Mouse (Mus musculus) midbrain, embryonic 15.5 days (tissue): Measurements from ENCODE around the gene Zfp385c. TPM values are rescaled to one million over a fixed set of nuclear protein-coding genes. Genes with fewer than 3 reads are reported as not detected.
"Not testable (repeated sequence)": the region's sequence is repeated elsewhere in the genome, so short reads cannot be mapped to it uniquely, and the experiment has no call there.

Source experiments
- ATAC-seq: fragments of 200-750 bp; cut with Nextera tagmentation; replicated peaks from 2 replicates; pipeline ENCODE4 v1.8.0; 2017; ENCODE audit warnings: moderate TSS enrichment
- H3K27ac ChIP-seq: fragments of 300-500 bp; sonication (generic); 2 replicates; pipeline ENCODE4 v1.5.1; 2015; ENCODE audit warnings: mild to moderate bottlenecking, inconsistent platforms
- H3K27me3 ChIP-seq: fragments of 300-500 bp; sonication (generic); replicated peaks from 2 replicates; pipeline ENCODE4 v1.6.1; 2015; ENCODE audit warnings: inconsistent platforms
- H3K36me3 ChIP-seq: fragments of 300-500 bp; sonication (generic); replicated peaks from 2 replicates; pipeline ENCODE4 v1.6.1; 2015; ENCODE audit warnings: inconsistent platforms
- H3K4me1 ChIP-seq: fragments of 300-500 bp; sonication (generic); 2 replicates; pipeline ENCODE4 v1.6.1; 2015; ENCODE audit warnings: inconsistent platforms
- H3K4me2 ChIP-seq: fragments of 300-500 bp; sonication (generic); 2 replicates; pipeline ENCODE4 v1.6.1; 2015; ENCODE audit warnings: inconsistent platforms, mild to moderate bottlenecking, moderate library complexity
- H3K4me3 ChIP-seq: fragments of 300-500 bp; sonication (generic); 2 replicates; pipeline ENCODE4 v1.5.1; 2015; ENCODE audit warnings: mild to moderate bottlenecking, inconsistent platforms
- H3K9ac ChIP-seq: fragments of 300-500 bp; sonication (generic); 2 replicates; pipeline ENCODE4 v1.6.1; 2015; ENCODE audit warnings: mild to moderate bottlenecking, inconsistent platforms
- H3K9me3 ChIP-seq: fragments of 300-500 bp; sonication (generic); 2 replicates; pipeline ENCODE4 v1.6.1; 2016; ENCODE audit warnings: inconsistent platforms
- WGBS: fragments of 180-500 bp; shearing (Covaris S2); methylation state at CpG from one replicate; pipeline ENCODE4 v1.1.7; 2015; ENCODE audit warnings: mixed read lengths; 5-methylcytosine and 5-hydroxymethylcytosine counted together
- polyA plus RNA-seq: library from polyadenylated mRNA; unstranded; fragments of >200 nt; fragmentation: Nextera tagmentation; extraction: Ambion mirVana; gene quantifications from 2 replicates; pipeline ENCODE4 v1.2.1, GENCODE M21; 2015

Zfp385c gene
- polyA plus RNA-seq, 1 experiment from 2014 or later: 0.99 TPM

DNA sequence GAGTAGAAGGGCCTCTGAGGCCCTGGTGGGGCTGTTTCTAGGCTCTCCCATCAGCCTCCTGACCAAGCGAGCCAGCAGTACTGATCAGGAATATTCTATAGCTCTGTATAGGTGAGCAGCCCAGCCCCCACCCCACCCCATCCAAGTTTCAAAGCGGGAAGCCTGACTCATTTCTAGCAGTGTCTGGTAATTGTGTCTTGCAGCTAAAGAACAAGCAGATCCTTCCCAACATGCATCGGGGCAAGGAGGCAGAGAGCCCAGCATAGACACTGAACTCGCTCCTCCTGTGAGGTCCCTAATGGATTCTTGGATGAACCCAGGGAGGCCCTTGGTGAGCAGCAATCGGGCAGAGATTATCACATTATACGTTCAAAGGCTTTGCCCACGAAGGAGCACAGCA is 14.4 kb downstream of the Zfp385c start:
- no peak for ATAC-seq
- WGBS: 52% methylated on average over 7 of the region's 7 CpGs
- H3K27ac ChIP-seq: no peak overlapping the region
- H3K27me3 ChIP-seq: no peaks in the 10 kb centered on the region
- H3K4me3 ChIP-seq: no peak overlapping the region
- peaks cover 5% of the 10 kb centered on the region for H3K4me1 ChIP-seq
- H3K36me3 ChIP-seq: no peaks in the 10 kb centered on the region
- no peak overlapping the region for H3K4me2 ChIP-seq
- H3K9ac ChIP-seq: no peak overlapping the region
- no peaks in the 10 kb centered on the region for H3K9me3 ChIP-seq

DNA sequence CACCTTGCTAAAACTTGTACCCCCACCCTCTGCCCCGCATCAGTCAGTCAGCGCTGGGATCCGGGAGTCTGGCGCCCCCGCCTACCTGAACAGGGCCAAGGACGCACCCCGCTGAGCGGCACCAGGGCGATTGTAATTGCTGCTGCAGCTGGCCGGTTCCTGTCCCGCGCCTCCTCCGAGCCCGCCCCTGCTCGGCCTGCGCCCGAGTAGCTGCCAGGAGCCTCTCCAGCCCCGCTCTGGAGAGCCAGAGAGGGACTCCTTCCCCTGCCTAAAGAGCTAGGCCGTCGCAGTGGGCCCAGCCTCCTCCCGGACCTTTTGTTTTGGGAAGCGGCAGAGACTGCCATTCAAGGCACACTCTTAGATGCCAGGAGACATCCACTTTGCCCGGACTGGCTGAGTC is 19.1 kb downstream of the Zfp385c start:
- peaks cover 5% of the 10 kb centered on the region; the same call in 1 of the 2 replicates for H3K27me3 ChIP-seq
- 0 out of 2 replicates have a peak overlapping the region, but pooled peaks have one; percentile 9 for H3K9ac ChIP-seq
- ATAC-seq: no peak
- H3K4me3 ChIP-seq: no peak overlapping the region
- no peaks in the 10 kb centered on the region for H3K36me3 ChIP-seq
- H3K9me3 ChIP-seq: no peaks in the 10 kb centered on the region
- peaks cover 6% of the 10 kb centered on the region for H3K4me1 ChIP-seq
- peak overlapping the region; percentile 33 for H3K4me2 ChIP-seq
- H3K27ac ChIP-seq: no peak overlapping the region
- WGBS: 2% methylated on average over 23 of the region's 23 CpGs

DNA sequence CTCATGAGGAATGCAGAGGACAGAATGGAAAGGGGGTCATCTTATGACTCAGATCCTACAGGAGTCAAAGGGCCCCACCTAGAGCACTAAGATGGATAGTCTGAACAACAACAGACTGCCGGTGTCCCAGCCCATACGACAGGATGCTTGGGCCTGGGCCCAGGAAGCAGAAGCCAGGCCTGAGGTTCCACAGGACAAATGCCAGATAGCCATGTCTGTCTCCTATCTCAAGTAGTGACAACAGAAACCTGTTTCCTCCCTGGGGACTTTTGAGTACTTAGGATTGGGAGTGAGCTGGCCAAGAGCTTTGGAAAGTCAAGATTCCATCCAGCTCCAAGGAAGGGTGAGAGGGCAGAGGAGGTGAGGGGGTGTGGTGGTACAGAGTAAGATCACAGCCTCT is 20.3 kb downstream of the Zfp385c start:
- no peaks in the 10 kb centered on the region for H3K9me3 ChIP-seq
- H3K9ac ChIP-seq: no peak overlapping the region

DNA sequence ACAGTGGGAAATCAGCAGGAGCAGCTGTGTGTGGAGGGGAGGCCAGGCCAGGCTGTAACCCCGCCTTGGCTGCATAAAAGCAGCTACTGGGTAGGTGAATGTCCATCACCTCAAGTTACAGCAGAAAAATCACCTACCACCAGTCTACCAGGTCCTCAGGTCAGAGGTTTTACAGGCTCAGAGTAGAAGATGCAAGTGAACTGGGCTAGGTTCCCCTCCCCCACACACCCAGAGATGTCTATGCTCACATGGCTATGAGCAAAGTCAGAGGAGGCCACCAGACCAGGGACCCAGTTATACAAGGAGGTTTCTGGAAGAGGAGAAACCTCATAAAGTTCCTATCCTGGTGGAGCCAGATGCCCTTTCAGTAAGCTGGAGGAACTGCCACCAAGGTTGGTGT is 21.2 kb downstream of the Zfp385c start:
- WGBS: 71% methylated on average over 1 of the region's 1 CpGs
- Histone ChIP-seq H3K4me1 (peaks cover 6% of the 10 kb centered on the region), H3K4me2 (no peak overlapping the region), H3K27ac (no peak overlapping the region), H3K9me3 (no peaks in the 10 kb centered on the region), H3K9ac (no peak overlapping the region), H3K36me3 (no peaks in the 10 kb centered on the region), H3K4me3 (no peak overlapping the region), H3K27me3 (peaks cover 5% of the 10 kb centered on the region; the same call in 1 of the 2 replicates)
- ATAC-seq: no peak

More for the DNA sequence above, 20.3 kb downstream of the Zfp385c start:
- peaks cover 5% of the 10 kb centered on the region; the same call in 1 of the 2 replicates for H3K27me3 ChIP-seq
- 77% methylated on average over 2 of the region's 2 CpGs for WGBS
- no peak overlapping the region for H3K4me2 ChIP-seq
- no peaks in the 10 kb centered on the region for H3K36me3 ChIP-seq
- H3K4me3 ChIP-seq: no peak overlapping the region
- H3K4me1 ChIP-seq: peaks cover 6% of the 10 kb centered on the region
- ATAC-seq: no peak
- no peak overlapping the region for H3K27ac ChIP-seq

DNA sequence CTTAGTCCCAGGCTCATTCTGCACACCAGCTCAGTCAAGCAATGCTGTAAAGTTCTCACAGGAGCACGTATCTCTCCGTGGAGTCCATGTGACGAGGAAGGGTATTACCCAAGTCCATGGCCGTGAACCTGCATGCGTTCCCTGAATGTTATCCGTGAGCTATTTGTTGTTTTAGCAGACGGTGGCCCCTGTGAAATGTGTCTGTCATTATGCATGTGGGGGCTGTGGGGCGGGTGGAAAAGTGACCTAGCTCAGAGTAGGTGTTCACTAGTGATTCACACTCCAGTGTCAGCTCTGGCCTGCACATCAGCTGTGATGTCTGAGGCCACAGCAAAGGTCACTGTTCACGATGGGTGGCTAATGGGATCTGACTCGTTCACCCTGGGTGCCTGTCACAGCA is 32.4 kb downstream of the Zfp385c start:
- no peaks in the 10 kb centered on the region for H3K36me3 ChIP-seq
- no peaks in the 10 kb centered on the region for H3K27me3 ChIP-seq
- H3K9me3 ChIP-seq: no peaks in the 10 kb centered on the region
- H3K27ac ChIP-seq: no peak overlapping the region
- 75% methylated on average over 10 of the region's 10 CpGs for WGBS
- no peak overlapping the region for H3K9ac ChIP-seq
- H3K4me2 ChIP-seq: no peak overlapping the region
- no peak for ATAC-seq
- H3K4me3 ChIP-seq: no peak overlapping the region
- peaks cover 6% of the 10 kb centered on the region; the same call in 1 of the 2 replicates for H3K4me1 ChIP-seq

DNA sequence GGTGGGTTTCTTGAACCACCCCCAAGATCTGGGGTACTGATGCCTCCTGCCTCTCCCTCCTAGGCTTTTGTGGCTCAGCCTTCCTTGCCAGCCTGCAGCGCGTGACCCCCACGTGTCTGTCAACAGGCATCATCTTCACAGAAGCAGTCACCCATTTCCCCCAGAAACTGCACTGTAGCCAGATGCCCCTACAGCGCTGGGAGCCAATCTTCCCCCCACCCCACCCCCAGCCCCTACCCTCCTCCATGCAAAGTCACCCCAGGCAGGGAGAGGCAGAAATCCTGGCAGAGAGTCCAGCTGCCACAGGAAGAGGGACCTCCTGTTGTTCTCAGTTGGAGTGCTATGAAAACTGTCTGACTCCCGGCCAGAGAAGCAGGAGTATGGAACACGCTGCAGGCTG is 35.8 kb downstream of the Zfp385c start:
- Histone ChIP-seq H3K9ac (no peak overlapping the region), H3K9me3 (no peaks in the 10 kb centered on the region), H3K36me3 (no peaks in the 10 kb centered on the region), H3K4me1 (peaks cover 6% of the 10 kb centered on the region; the same call in 1 of the 2 replicates), H3K27ac (no peak overlapping the region), H3K4me3 (no peak overlapping the region), H3K4me2 (no peak overlapping the region), H3K27me3 (no peaks in the 10 kb centered on the region; the same call in 1 of the 2 replicates)
- ATAC-seq: no peak
- 14% methylated on average over 6 of the region's 6 CpGs for WGBS

DNA sequence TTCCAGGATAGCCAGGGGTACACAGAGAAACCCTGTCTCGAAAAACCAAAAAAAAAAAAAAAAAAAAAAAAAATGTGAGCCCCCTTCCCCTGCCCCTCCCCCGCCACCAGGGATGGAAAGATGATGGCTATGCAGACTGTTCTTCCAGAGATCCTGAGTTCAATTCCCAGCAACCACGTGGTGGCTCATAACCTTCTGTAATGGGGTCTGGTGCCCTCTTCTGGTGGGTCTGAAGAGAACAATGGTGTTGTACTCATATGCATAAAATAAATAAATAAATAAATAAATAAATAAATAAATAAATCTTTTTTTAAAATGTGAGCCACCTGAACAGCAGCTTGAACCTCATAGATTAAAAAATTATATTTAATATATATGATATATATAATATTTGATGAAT is 36.7 kb downstream of the Zfp385c start:
- not testable (repeated sequence) for H3K4me3 ChIP-seq, H3K9me3 ChIP-seq, H3K4me1 ChIP-seq, H3K4me2 ChIP-seq, H3K27me3 ChIP-seq, H3K36me3 ChIP-seq, ATAC-seq, H3K9ac ChIP-seq, H3K27ac ChIP-seq
- 80% methylated on average over 3 of the region's 3 CpGs for WGBS

DNA sequence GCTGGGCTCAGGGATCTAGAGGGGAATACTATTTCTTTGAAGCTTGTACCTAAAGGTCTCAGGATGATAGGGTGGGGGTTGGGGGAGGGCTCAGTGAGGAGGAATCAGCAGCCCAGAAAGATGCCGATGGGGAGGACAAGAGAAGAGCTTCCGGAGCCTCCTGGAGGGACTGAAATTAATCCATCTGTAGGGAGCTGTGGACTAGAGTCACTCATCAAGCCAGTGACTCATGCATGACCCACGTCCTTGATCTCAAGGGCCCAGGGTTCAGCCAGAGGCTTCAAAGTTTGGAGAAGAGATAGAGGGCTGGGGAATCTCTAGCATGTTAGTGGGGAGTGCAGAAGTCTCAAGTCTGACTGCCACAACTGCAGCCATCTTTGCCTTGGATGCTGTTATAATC is 40.5 kb downstream of the Zfp385c start:
- H3K4me2 ChIP-seq: no peak overlapping the region
- WGBS: 10% methylated on average over 3 of the region's 3 CpGs
- peaks cover 17% of the 10 kb centered on the region for H3K27me3 ChIP-seq
- H3K9me3 ChIP-seq: no peaks in the 10 kb centered on the region
- H3K36me3 ChIP-seq: no peaks in the 10 kb centered on the region
- H3K9ac ChIP-seq: no peak overlapping the region
- no peak for ATAC-seq
- H3K4me3 ChIP-seq: no peak overlapping the region
- H3K27ac ChIP-seq: no peak overlapping the region
- peaks cover 6% of the 10 kb centered on the region; the same call in 1 of the 2 replicates for H3K4me1 ChIP-seq

DNA sequence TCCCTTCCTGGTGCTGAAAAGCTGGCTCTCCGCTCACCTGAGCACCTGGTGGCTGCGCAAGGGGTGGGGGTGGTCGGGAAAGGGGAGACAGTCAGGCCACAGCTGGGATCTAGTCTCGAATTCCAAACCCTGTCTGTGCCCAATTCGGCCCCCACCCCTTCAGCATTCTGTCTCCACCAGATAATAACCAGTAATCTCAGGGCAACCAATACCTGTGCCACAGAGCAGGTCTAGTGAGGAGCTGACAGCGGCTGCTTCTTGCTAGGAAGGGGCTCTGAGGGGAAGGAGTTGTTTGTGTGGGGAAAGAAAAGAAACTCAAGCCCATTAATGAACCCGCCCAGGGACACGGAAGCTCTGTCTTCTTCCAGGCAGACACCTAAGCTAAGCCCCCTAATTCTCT is 41.0 kb downstream of the Zfp385c start:
- Histone ChIP-seq H3K36me3 (no peaks in the 10 kb centered on the region), H3K27me3 (peaks cover 17% of the 10 kb centered on the region), H3K27ac (no peak overlapping the region), H3K4me3 (no peak overlapping the region), H3K4me1 (peaks cover under 1% of the 10 kb centered on the region; the same call in 1 of the 2 replicates), H3K4me2 (no peak overlapping the region), H3K9me3 (no peaks in the 10 kb centered on the region), H3K9ac (no peak overlapping the region)
- 22% methylated on average over 8 of the region's 8 CpGs for WGBS
- ATAC-seq: no peak

DNA sequence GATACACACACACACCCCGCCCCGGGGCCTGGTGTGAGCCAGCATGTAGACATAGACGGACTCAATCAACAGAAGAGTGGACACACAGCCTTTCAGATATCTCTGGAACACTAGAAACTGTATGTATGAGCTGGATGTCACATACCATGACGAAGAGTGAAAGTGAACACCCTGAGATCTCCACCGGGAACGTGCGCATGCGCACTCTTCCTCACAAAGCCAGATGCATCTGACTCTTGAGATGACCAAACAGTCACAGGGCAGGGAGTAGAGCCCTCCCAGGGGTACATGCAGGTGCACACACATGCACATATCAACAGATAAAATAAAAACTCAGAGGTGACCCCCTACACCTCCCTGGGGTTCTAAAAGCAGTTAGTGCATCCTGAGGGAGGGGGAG is 43.9 kb downstream of the Zfp385c start:
- Histone ChIP-seq H3K27me3 (peaks cover 17% of the 10 kb centered on the region), H3K4me3 (no peak overlapping the region), H3K27ac (no peak overlapping the region), H3K9ac (no peak overlapping the region), H3K36me3 (no peaks in the 10 kb centered on the region), H3K9me3 (no peaks in the 10 kb centered on the region), H3K4me2 (no peak overlapping the region), H3K4me1 (no peaks in the 10 kb centered on the region)
- ATAC-seq: no peak
- WGBS: 91% methylated on average over 8 of the region's 8 CpGs

DNA sequence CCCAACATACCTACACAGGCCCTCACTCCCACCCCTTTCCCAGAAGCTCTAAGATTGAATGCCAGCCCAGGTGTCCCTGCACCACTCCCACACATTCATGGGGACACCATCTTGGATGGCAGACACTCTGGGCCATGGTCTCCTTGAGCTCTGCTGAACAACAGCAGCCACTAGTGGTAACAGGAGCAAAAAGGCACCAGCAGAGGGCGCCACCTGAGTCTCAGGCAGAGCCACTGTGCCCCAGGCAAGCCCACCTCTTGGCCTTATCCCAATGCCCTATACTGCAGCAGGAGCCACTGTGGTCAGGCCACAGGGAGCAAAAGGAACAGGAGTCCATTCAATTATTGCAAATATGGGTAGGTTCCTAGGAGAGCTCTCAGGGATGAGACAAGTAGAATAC is 46.0 kb downstream of the Zfp385c start:
- peaks cover 16% of the 10 kb centered on the region for H3K27me3 ChIP-seq
- 16% methylated on average over 1 of the region's 1 CpGs for WGBS
- H3K27ac ChIP-seq: no peak overlapping the region
- H3K9me3 ChIP-seq: no peaks in the 10 kb centered on the region
- ATAC-seq: no peak
- H3K4me3 ChIP-seq: no peak overlapping the region
- H3K9ac ChIP-seq: no peak overlapping the region
- no peaks in the 10 kb centered on the region for H3K36me3 ChIP-seq
- H3K4me1 ChIP-seq: no peaks in the 10 kb centered on the region
- H3K4me2 ChIP-seq: no peak overlapping the region

DNA sequence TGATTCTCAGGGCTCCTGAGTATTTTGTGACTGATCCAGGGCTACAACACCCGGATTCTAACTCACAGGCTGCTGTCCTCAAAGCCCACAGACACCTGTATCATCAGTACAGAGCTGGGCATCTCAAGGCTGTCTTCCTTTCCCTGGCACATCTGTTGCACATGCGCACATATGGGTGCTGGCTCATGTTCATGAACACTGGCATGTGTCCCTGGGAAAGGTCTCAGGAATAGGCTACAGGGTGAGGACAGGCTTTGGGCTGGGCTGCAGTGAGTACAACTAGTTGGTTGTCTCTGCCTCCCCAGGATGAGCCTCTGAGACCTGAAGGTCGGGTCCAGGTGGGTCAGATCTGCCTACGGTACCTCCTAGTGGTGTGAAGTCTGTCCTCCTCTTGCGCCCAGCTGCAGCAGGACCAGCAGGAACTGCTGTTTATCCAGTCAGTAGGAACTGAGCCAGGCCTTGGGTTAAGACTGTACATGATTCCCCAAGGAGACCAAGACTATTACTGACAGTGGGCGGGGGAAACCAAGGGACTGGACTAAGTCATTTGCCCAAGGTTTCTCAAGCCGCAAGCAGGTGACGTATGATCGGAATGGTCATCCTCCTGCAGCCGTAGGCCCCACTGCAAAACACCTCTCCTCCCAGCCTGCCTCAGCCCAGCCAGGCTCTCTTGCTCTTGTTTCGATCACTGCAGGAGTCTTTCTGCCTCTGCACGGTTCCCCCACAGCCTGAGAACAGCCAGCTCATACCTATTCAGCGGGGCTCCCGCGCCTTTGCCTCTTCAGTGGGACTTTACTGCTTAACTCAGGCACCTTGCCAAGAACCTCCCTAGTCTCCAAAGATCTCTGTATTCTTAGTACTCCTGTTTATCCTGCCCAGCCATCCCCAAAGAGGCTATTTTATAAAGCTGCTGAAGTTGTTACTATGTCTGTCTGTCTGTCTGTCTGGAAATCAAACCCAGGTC is 48.4 kb downstream of the Zfp385c start:
- Histone ChIP-seq H3K4me1 (peaks cover 10% of the 10 kb centered on the region), H3K9me3 (no peaks in the 10 kb centered on the region), H3K27me3 (peaks cover 10% of the 10 kb centered on the region), H3K4me3 (no peak overlapping the region), H3K9ac (no peak overlapping the region), H3K4me2 (no peak overlapping the region), H3K27ac (no peak overlapping the region), H3K36me3 (no peaks in the 10 kb centered on the region)
- no peak for ATAC-seq
- WGBS: 64% methylated on average over 15 of the region's 15 CpGs
